Mouse (Mus musculus) cerebellum, adult 9-10 months (tissue): ENCODE data around the gene Mboat1.

Experiments
- DNase-seq: peaks from one replicate; pipeline ENCODE4 v3.0.0; 2022

Mboat1 gene

GRCm38 (mm10) chr13:30252692-30253091 lies 116.4 kb downstream of the Mboat1 start:
- DNase-seq: no peak

- no peak for DNase-seq
Measured at GRCm38 (mm10) chr13:30253636-30254264, 117.5 kb downstream of the Mboat1 start.

GRCm38 (mm10) chr13:30254421-30254820 lies 118.1 kb downstream of the Mboat1 start:
- no peak for DNase-seq

GRCm38 (mm10) chr13:30258802-30259201 lies 122.5 kb downstream of the Mboat1 start:
- no peak for DNase-seq

GRCm38 (mm10) chr13:30259326-30259725 lies 123.0 kb downstream of the Mboat1 start:
- DNase-seq: no peak

GRCm38 (mm10) chr13:30259912-30260560 lies 123.7 kb downstream of the Mboat1 start:
- DNase-seq: peak; percentile 64

GRCm38 (mm10) chr13:30263681-30264080 lies 127.4 kb downstream of the Mboat1 start:
- DNase-seq: no peak

- no peak for DNase-seq
Measured at GRCm38 (mm10) chr13:30264303-30264702, 128.0 kb downstream of the Mboat1 start.

GRCm38 (mm10) chr13:30264765-30265164 lies 128.5 kb downstream of the Mboat1 start:
- no peak for DNase-seq

GRCm38 (mm10) chr13:30266036-30266435 lies 129.7 kb downstream of the Mboat1 start:
- DNase-seq: no peak

- DNase-seq: no peak
Measured at GRCm38 (mm10) chr13:30272040-30272686, 135.9 kb downstream of the Mboat1 start.
